Mouse (Mus musculus): ENCODE measurements around the gene Zfp85. TPM values are rescaled to one million over a fixed set of nuclear protein-coding genes. Genes with fewer than 3 reads are reported as not detected.

Zfp85 gene
- polyA plus RNA-seq, 1 experiment from 2014 or later = 0.81 TPM

Other genes with a start within 250 kb of the Zfp85 start
- gene Gm26965, start 229.1 kb downstream of the Zfp85 start, polyA plus RNA-seq (2015; fragmentation: Nextera tagmentation; extraction: Ambion mirVana) = not detected in 2 replicates
- 6.3 and 7.8 TPM in 2 replicates for gene Zfp87, start 229.1 kb downstream of the Zfp85 start, polyA plus RNA-seq (2015; fragmentation: Nextera tagmentation; extraction: Ambion mirVana)
- 3.9 and 4.0 TPM in 2 replicates for gene Zfp748, start 201.4 kb downstream of the Zfp85 start, polyA plus RNA-seq (2015; fragmentation: Nextera tagmentation; extraction: Ambion mirVana)
- gene Zfp729b, start 145.5 kb downstream of the Zfp85 start, polyA plus RNA-seq (2015; fragmentation: Nextera tagmentation; extraction: Ambion mirVana) = 1.1 TPM in 2 replicates
- gene Gm49345, start 117.5 kb downstream of the Zfp85 start, polyA plus RNA-seq (2015; fragmentation: Nextera tagmentation; extraction: Ambion mirVana) = not detected in 2 replicates
- gene Zfp729a, start 117.4 kb downstream of the Zfp85 start, polyA plus RNA-seq (2015; fragmentation: Nextera tagmentation; extraction: Ambion mirVana) = 0.77 and 0.99 TPM in 2 replicates
- gene Zfp738, start 68.2 kb downstream of the Zfp85 start, polyA plus RNA-seq (2015; fragmentation: Nextera tagmentation; extraction: Ambion mirVana) = 2.5 and 2.8 TPM in 2 replicates
- 1.4 TPM in 2 replicates for gene Zfp65, start 26.1 kb downstream of the Zfp85 start, polyA plus RNA-seq (2015; fragmentation: Nextera tagmentation; extraction: Ambion mirVana)
- gene Zfp493, start 24.5 kb upstream of the Zfp85 start, polyA plus RNA-seq (2015; fragmentation: Nextera tagmentation; extraction: Ambion mirVana) = 0.33 and 0.46 TPM in 2 replicates
- gene Zfp273, start 58.5 kb upstream of the Zfp85 start, polyA plus RNA-seq (2015; fragmentation: Nextera tagmentation; extraction: Ambion mirVana) = 1.0 and 1.1 TPM in 2 replicates
- 0.19 TPM in 1 of 2 replicates, not detected in the other for gene Gm10037, start 75.9 kb upstream of the Zfp85 start, polyA plus RNA-seq (2015; fragmentation: Nextera tagmentation; extraction: Ambion mirVana)
- gene BC048507, start 108.1 kb upstream of the Zfp85 start, polyA plus RNA-seq (2015; fragmentation: Nextera tagmentation; extraction: Ambion mirVana) = not detected in 2 replicates

All from liver, embryonic 16.5 days (tissue).